Mouse (Mus musculus) CH12.LX (cell line): ENCODE measurements around the gene Slc9a3r2. TPM values are rescaled to one million over a fixed set of nuclear protein-coding genes. Genes with fewer than 3 reads are reported as not detected.

Experiments
- DNase-seq: peaks from one replicate; pipeline ENCODE4 v3.0.0-alpha.2; 2013; ENCODE audit errors: extremely low read depth
- H3K27ac ChIP-seq: 2 replicates; pipeline ENCODE4 v1.5.1; 2012; ENCODE audit warnings: low read depth, mild to moderate bottlenecking, control low read depth, moderate library complexity; ENCODE audit not compliant: insufficient read depth
- H3K27me3 ChIP-seq: replicated peaks from 2 replicates; pipeline ENCODE3; 2012; ENCODE audit warnings: inconsistent platforms
- H3K36me3 ChIP-seq, 2 experiments: replicated peaks in 1 of 2; 2 replicates each; pipeline versions ENCODE3 to v1.6.1; 2012; ENCODE audit warnings: inconsistent platforms in 1 of 2, low read length in 1 of 2, mild to moderate bottlenecking in 1 of 2, mixed read lengths in 1 of 2, moderate library complexity in 1 of 2; ENCODE audit not compliant: control insufficient read depth in 1 of 2, insufficient read depth in 1 of 2
- H3K4me1 ChIP-seq, 2 experiments: 2 replicates each; pipeline ENCODE4 v1.6.1; 2012; ENCODE audit warnings: inconsistent platforms in 1 of 2, moderate library complexity in 1 of 2; ENCODE audit not compliant: insufficient read depth in 2 of 2, control insufficient read depth in 1 of 2
- H3K4me2 ChIP-seq: 2 replicates; pipeline ENCODE4 v1.6.1; 2012; ENCODE audit warnings: low read depth, mild to moderate bottlenecking, control low read depth; ENCODE audit not compliant: poor library complexity, insufficient read depth, severe bottlenecking
- H3K4me3 ChIP-seq, 3 experiments: fragments of 150-350 bp in 1 of 3; sonication (generic) in 1 of 3; replicated peaks in 1 of 3; 2 replicates each; pipeline versions ENCODE3 to v1.5.1; 2011 to 2012; ENCODE audit warnings: low read depth in 2 of 3, low read length in 2 of 3, mild to moderate bottlenecking in 2 of 3, moderate library complexity in 2 of 3, control low read depth in 1 of 3, improper control_type of control experiment in 1 of 3, inconsistent platforms in 1 of 3, mixed read lengths in 1 of 3; ENCODE audit not compliant: poor library complexity in 1 of 3
- H3K79me2 ChIP-seq: replicated peaks from 2 replicates; pipeline ENCODE4 v1.6.1; 2012; ENCODE audit warnings: mild to moderate bottlenecking, moderate library complexity; ENCODE audit not compliant: control insufficient read depth, poor library complexity, insufficient read depth, severe bottlenecking; ENCODE audit errors: extremely low read depth
- H3K9ac ChIP-seq: 2 replicates; pipeline ENCODE4 v1.6.1; 2012; ENCODE audit warnings: low read depth, mild to moderate bottlenecking, control low read depth, moderate library complexity; ENCODE audit not compliant: insufficient read depth
- H3K9me3 ChIP-seq: replicated peaks from 2 replicates; pipeline ENCODE3; 2012; ENCODE audit warnings: low read length, inconsistent platforms, mixed read lengths
- BHLHE40 ChIP-seq: IDR thresholded peaks from 2 replicates; pipeline ENCODE4 v1.6.1; 2011; ENCODE audit warnings: mild to moderate bottlenecking, low read depth, low read length, improper control_type of control experiment
- CHD1 ChIP-seq: IDR thresholded peaks from 2 replicates; pipeline ENCODE4 v1.6.1; 2012; ENCODE audit warnings: low read depth, low read length, improper control_type of control experiment, inconsistent platforms
- CTCF ChIP-seq, 2 experiments: IDR thresholded peaks in 1 of 2; conservative IDR thresholded peaks in 1 of 2; 2 replicates each; pipeline ENCODE4 v1.5.1; 2011 to 2012; ENCODE audit warnings: low read depth in 2 of 2, low read length in 2 of 2, improper control_type of control experiment in 1 of 2, inconsistent platforms in 1 of 2, mild to moderate bottlenecking in 1 of 2, moderate library complexity in 1 of 2
- EP300 ChIP-seq: IDR thresholded peaks from 2 replicates; pipeline ENCODE4 v1.6.1; 2011; ENCODE audit warnings: low read length, improper control_type of control experiment
- ETS1 ChIP-seq: conservative IDR thresholded peaks from 2 replicates; pipeline ENCODE4 v1.6.1; 2012; ENCODE audit warnings: low read depth, mild to moderate bottlenecking, inconsistent platforms, low read length, improper control_type of control experiment, moderate library complexity
- GABPA ChIP-seq: IDR thresholded peaks from 2 replicates; pipeline ENCODE4 v1.6.1; 2012; ENCODE audit warnings: low read depth, low read length, improper control_type of control experiment, inconsistent platforms; ENCODE audit not compliant: insufficient replicate concordance
- HCFC1 ChIP-seq: IDR thresholded peaks from 2 replicates; pipeline ENCODE4 v1.6.1; 2012; ENCODE audit warnings: low read depth, mild to moderate bottlenecking, inconsistent platforms, low read length, improper control_type of control experiment
- JUN ChIP-seq: IDR thresholded peaks from 2 replicates; pipeline ENCODE4 v1.6.1; 2011; ENCODE audit warnings: low read depth, mild to moderate bottlenecking, low read length, improper control_type of control experiment, moderate library complexity; ENCODE audit not compliant: insufficient read depth
- KAT2A ChIP-seq: IDR thresholded peaks from 2 replicates; pipeline ENCODE4 v1.6.1; 2012; ENCODE audit warnings: low read length, improper control_type of control experiment, inconsistent platforms; ENCODE audit not compliant: insufficient replicate concordance
- MAFK ChIP-seq: IDR thresholded peaks from 2 replicates; pipeline ENCODE4 v1.6.1; 2011; ENCODE audit warnings: low read length, improper control_type of control experiment; ENCODE audit not compliant: insufficient replicate concordance
- MAX ChIP-seq: IDR thresholded peaks from 2 replicates; pipeline ENCODE4 v1.6.1; 2011; ENCODE audit warnings: low read length, improper control_type of control experiment
- MAZ ChIP-seq: IDR thresholded peaks from 2 replicates; pipeline ENCODE4 v1.6.1; 2012; ENCODE audit warnings: low read depth, mild to moderate bottlenecking, inconsistent platforms, low read length, improper control_type of control experiment, moderate library complexity
- MEF2A ChIP-seq: IDR thresholded peaks from 2 replicates; pipeline ENCODE4 v1.6.1; 2014; ENCODE audit warnings: low read depth, mild to moderate bottlenecking, inconsistent platforms, low read length, improper control_type of control experiment, borderline replicate concordance
- MYC ChIP-seq: IDR thresholded peaks from 2 replicates; pipeline ENCODE4 v1.6.1; 2011; ENCODE audit warnings: low read depth, mild to moderate bottlenecking, improper control_type of control experiment, low read length
- NELFE ChIP-seq: IDR thresholded peaks from 2 replicates; pipeline ENCODE4 v1.6.1; 2011; ENCODE audit warnings: low read depth, low read length, improper control_type of control experiment
- NRF1 ChIP-seq: IDR thresholded peaks from 2 replicates; pipeline ENCODE4 v1.6.1; 2014; ENCODE audit warnings: low read depth, mild to moderate bottlenecking, inconsistent platforms, low read length, improper control_type of control experiment, moderate library complexity
- POLR2A ChIP-seq: IDR thresholded peaks from 2 replicates; pipeline ENCODE4 v1.6.1; 2011; ENCODE audit warnings: low read depth, mild to moderate bottlenecking, improper control_type of control experiment, low read length
- RAD21 ChIP-seq: IDR thresholded peaks from 2 replicates; pipeline ENCODE4 v1.6.1; 2011; ENCODE audit warnings: low read depth, mild to moderate bottlenecking, low read length, improper control_type of control experiment, moderate library complexity
- RCOR1 ChIP-seq: conservative IDR thresholded peaks from 2 replicates; pipeline ENCODE4 v1.6.1; 2012; ENCODE audit warnings: low read depth, mild to moderate bottlenecking, inconsistent platforms, low read length, improper control_type of control experiment
- SMC3 ChIP-seq: IDR thresholded peaks from 2 replicates; pipeline ENCODE4 v1.6.1; 2011; ENCODE audit warnings: low read depth, low read length, improper control_type of control experiment
- TBP ChIP-seq: conservative IDR thresholded peaks from 2 replicates; pipeline ENCODE4 v1.6.1; 2011; ENCODE audit warnings: low read depth, low read length, improper control_type of control experiment
- TCF12 ChIP-seq: IDR thresholded peaks from 2 replicates; pipeline ENCODE4 v1.6.1; 2014; ENCODE audit warnings: low read depth, mild to moderate bottlenecking, inconsistent platforms, low read length, improper control_type of control experiment
- USF1 ChIP-seq: IDR thresholded peaks from 2 replicates; pipeline ENCODE4 v1.6.1; 2014; ENCODE audit warnings: low read depth, mild to moderate bottlenecking, inconsistent platforms, low read length, improper control_type of control experiment
- ZC3H11A ChIP-seq: IDR thresholded peaks from 2 replicates; pipeline ENCODE4 v1.6.1; 2012; ENCODE audit warnings: low read depth, mild to moderate bottlenecking, inconsistent platforms, low read length, improper control_type of control experiment
- ZKSCAN1 ChIP-seq: IDR thresholded peaks from 2 replicates; pipeline ENCODE4 v1.6.1; 2012; ENCODE audit warnings: low read depth, inconsistent platforms, low read length, improper control_type of control experiment, borderline replicate concordance
- ZMIZ1 ChIP-seq: IDR thresholded peaks from 2 replicates; pipeline ENCODE4 v1.6.1; 2012; ENCODE audit warnings: low read depth, mild to moderate bottlenecking, inconsistent platforms, low read length, improper control_type of control experiment
- dilution Hi-C: fragments of 300-500 bp; cut with MboI; formaldehyde crosslinking; loops from 2 replicates; pipeline ENCODE4 v1.14.3; 2020; ENCODE audit warnings: low sequenced_read_pairs; ENCODE audit not compliant: extremely low pct_unique_long_range_greater_than_20kb, extremely low pct_ligation_motif_present
- in situ Hi-C: fragments of 300-500 bp; cut with MboI; formaldehyde crosslinking; loops from 3 replicates; pipeline ENCODE4 v1.14.3; 2019; ENCODE audit warnings: low sequenced_read_pairs, low pct_ligation_motif_present, low pct_unique_long_range_greater_than_20kb, mixed read lengths
- polyA plus RNA-seq: library from polyadenylated mRNA; unstranded; fragments of >175 nt; gene quantifications from 2 replicates; pipeline ENCODE4 v1.2.1, GENCODE M21; 2012; ENCODE audit warnings: low read depth; ENCODE audit not compliant: insufficient read length
- total RNA-seq, 2 experiments: library from RNA; depleted of rRNA; stranded (reverse); fragments of 300-350 nt in 1 of 2; fragments of >200 nt in 1 of 2; gene quantifications; 2 replicates each; pipeline ENCODE4 v1.2.3; 2012 to 2014

The Slc9a3r2 gene
- total and polyA plus RNA-seq, 3 experiments: 2.1 to 5.5 (median 4.8) TPM

- TF ChIP-seq BHLHE40 (no peak), RCOR1 (no peak), NRF1 (no peak), MYC (no peak), MEF2A (no peak), ETS1 (no peak), ZC3H11A (no peak), RAD21 (no peak), SMC3 (no peak), MAZ (no peak)
- TF ChIP-seq, all 38 proteins: peak for 0
- Histone ChIP-seq H3K27me3 (no peaks in the 10 kb centered on the region), H3K79me2 (no peaks in the 10 kb centered on the region), H3K4me1 (peaks cover 11 to 26% of the 10 kb centered on the region in 2 experiments), H3K36me3 (peaks cover 45 to 77% of the 10 kb centered on the region in 2 experiments), H3K9ac (no peak overlapping the region), H3K4me3 (no peak overlapping the region), H3K9me3 (no peaks in the 10 kb centered on the region), H3K27ac (no peak overlapping the region), H3K4me2 (no peak overlapping the region)
- DNase-seq: no peak
- in situ Hi-C loops (no loop called here), dilution Hi-C loops (no loop called here)
Observed at GRCm38 (mm10) chr17:24608370-24608769, 41.8 kb downstream of the Slc9a3r2 start.

DNA sequence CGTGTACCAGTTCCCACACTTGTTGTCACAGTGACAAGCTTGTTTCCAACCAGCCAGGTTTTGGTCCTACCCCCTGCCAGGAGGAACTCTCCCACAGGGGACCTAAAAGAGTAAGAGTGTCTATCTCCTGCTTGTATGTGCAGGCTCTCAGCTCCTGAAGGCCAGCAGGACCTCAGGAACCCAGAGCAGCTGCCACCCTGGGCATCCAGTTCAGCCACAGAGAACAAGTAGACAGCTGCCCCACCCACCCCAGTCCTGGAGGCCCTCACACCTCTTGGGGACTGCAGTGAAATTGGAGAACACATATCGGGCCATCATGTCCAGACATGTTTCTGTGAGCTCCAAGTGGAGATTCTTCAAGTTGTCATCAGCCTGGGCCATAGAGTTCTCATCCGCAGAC lies 45.6 kb downstream of the Slc9a3r2 start:
- peaks cover 74 to 94% of the 10 kb centered on the region in 2 experiments for H3K36me3 ChIP-seq
- H3K4me2 ChIP-seq: no peak overlapping the region
- no peak overlapping the region; the same call in 1 of the 2 replicates for H3K9ac ChIP-seq
- H3K27me3 ChIP-seq: no peaks in the 10 kb centered on the region
- no peak overlapping the region for H3K4me3 ChIP-seq
- in situ Hi-C loops (no loop called here), dilution Hi-C loops (no loop called here)
- H3K27ac ChIP-seq: no peak overlapping the region
- TF ChIP-seq ZKSCAN1 (no peak), JUN (no peak)
- H3K79me2 ChIP-seq: no peaks in the 10 kb centered on the region
- H3K4me1 ChIP-seq: peaks cover 11 to 27% of the 10 kb centered on the region in 2 experiments
- H3K9me3 ChIP-seq: no peaks in the 10 kb centered on the region
- no peak for DNase-seq

DNA sequence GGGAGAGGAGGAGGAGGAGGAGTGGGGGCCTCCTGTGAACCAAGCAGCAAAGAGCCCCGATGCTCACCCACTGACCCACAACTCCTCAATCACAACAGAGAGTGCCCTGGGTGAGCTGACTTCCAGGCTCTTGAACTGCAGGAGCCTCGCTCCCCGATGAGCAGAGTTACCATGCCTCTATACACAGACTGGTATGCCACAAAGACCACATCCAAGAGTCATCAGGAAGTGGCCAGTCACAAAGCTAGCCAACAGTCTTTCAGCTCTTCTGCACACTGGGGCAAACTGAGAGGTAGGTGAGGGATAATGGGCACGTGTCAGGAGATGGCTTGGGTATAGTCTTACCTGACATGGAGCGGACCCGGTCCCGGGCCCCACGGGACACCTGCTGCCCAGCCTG lies 46.2 kb downstream of the Slc9a3r2 start:
- DNase-seq: no peak
- dilution Hi-C loops: no loop called here

More for the DNA sequence above, 46.2 kb downstream of the Slc9a3r2 start:
- H3K27me3 ChIP-seq: no peaks in the 10 kb centered on the region
- TF ChIP-seq MAFK (no peak), MAX (no peak), MYC (no peak), RAD21 (no peak), POLR2A (no peak), HCFC1 (no peak), NELFE (no peak), CHD1 (no peak), ETS1 (no peak), CTCF (conservative IDR thresholded peaks at IDR 0.05 in 1 of 2, IDR thresholded peaks at IDR 0.05 in 1 of 2; ENCODE audit: low read depth in 2 of 2, low read length in 2 of 2) (no peak), GABPA (no peak), EP300 (no peak), KAT2A (no peak), MAZ (no peak), TCF12 (no peak), USF1 (no peak), ZMIZ1 (no peak), TBP (no peak), ZKSCAN1 (no peak)
- TF ChIP-seq, all 38 proteins: peak for 0
- no peaks in the 10 kb centered on the region for H3K79me2 ChIP-seq
- peaks cover 80 to 96% of the 10 kb centered on the region in 2 experiments for H3K36me3 ChIP-seq
- H3K9ac ChIP-seq: no peak overlapping the region
- H3K4me1 ChIP-seq: peaks cover 11 to 27% of the 10 kb centered on the region in 2 experiments
- no peak overlapping the region for H3K27ac ChIP-seq
- no peaks in the 10 kb centered on the region for H3K9me3 ChIP-seq
- in situ Hi-C loops: no loop called here
- no peak overlapping the region for H3K4me3 ChIP-seq
- H3K4me2 ChIP-seq: no peak overlapping the region
